Mouse (Mus musculus) CH12.LX (cell line): ENCODE data around the gene Igf1r. TPM values are rescaled to one million over a fixed set of nuclear protein-coding genes. Genes with fewer than 3 reads are reported as not detected.

Source experiments
- DNase-seq: peaks from one replicate; pipeline ENCODE4 v3.0.0-alpha.2; 2013; ENCODE audit errors: extremely low read depth
- H3K27ac ChIP-seq: 2 replicates; pipeline ENCODE4 v1.5.1; 2012; ENCODE audit warnings: low read depth, mild to moderate bottlenecking, control low read depth, moderate library complexity; ENCODE audit not compliant: insufficient read depth
- H3K27me3 ChIP-seq: replicated peaks from 2 replicates; pipeline ENCODE3; 2012; ENCODE audit warnings: inconsistent platforms
- H3K36me3 ChIP-seq, 2 experiments: replicated peaks in 1 of 2; 2 replicates each; pipeline versions ENCODE3 to v1.6.1; 2012; ENCODE audit warnings: inconsistent platforms in 1 of 2, low read length in 1 of 2, mild to moderate bottlenecking in 1 of 2, mixed read lengths in 1 of 2, moderate library complexity in 1 of 2; ENCODE audit not compliant: control insufficient read depth in 1 of 2, insufficient read depth in 1 of 2
- H3K4me1 ChIP-seq, 2 experiments: 2 replicates each; pipeline ENCODE4 v1.6.1; 2012; ENCODE audit warnings: inconsistent platforms in 1 of 2, moderate library complexity in 1 of 2; ENCODE audit not compliant: insufficient read depth in 2 of 2, control insufficient read depth in 1 of 2
- H3K4me2 ChIP-seq: 2 replicates; pipeline ENCODE4 v1.6.1; 2012; ENCODE audit warnings: low read depth, mild to moderate bottlenecking, control low read depth; ENCODE audit not compliant: poor library complexity, insufficient read depth, severe bottlenecking
- H3K4me3 ChIP-seq, 3 experiments: fragments of 150-350 bp in 1 of 3; sonication (generic) in 1 of 3; replicated peaks in 1 of 3; 2 replicates each; pipeline versions ENCODE3 to v1.5.1; 2011 to 2012; ENCODE audit warnings: low read depth in 2 of 3, low read length in 2 of 3, mild to moderate bottlenecking in 2 of 3, moderate library complexity in 2 of 3, control low read depth in 1 of 3, improper control_type of control experiment in 1 of 3, inconsistent platforms in 1 of 3, mixed read lengths in 1 of 3; ENCODE audit not compliant: poor library complexity in 1 of 3
- H3K79me2 ChIP-seq: replicated peaks from 2 replicates; pipeline ENCODE4 v1.6.1; 2012; ENCODE audit warnings: mild to moderate bottlenecking, moderate library complexity; ENCODE audit not compliant: control insufficient read depth, poor library complexity, insufficient read depth, severe bottlenecking; ENCODE audit errors: extremely low read depth
- H3K9ac ChIP-seq: 2 replicates; pipeline ENCODE4 v1.6.1; 2012; ENCODE audit warnings: low read depth, mild to moderate bottlenecking, control low read depth, moderate library complexity; ENCODE audit not compliant: insufficient read depth
- H3K9me3 ChIP-seq: replicated peaks from 2 replicates; pipeline ENCODE3; 2012; ENCODE audit warnings: low read length, inconsistent platforms, mixed read lengths
- CHD1 ChIP-seq: IDR thresholded peaks from 2 replicates; pipeline ENCODE4 v1.6.1; 2012; ENCODE audit warnings: low read depth, low read length, improper control_type of control experiment, inconsistent platforms
- CHD2 ChIP-seq: IDR thresholded peaks from 2 replicates; pipeline ENCODE4 v1.6.1; 2011; ENCODE audit warnings: low read length, improper control_type of control experiment
- CTCF ChIP-seq, 2 experiments: IDR thresholded peaks in 1 of 2; conservative IDR thresholded peaks in 1 of 2; 2 replicates each; pipeline ENCODE4 v1.5.1; 2011 to 2012; ENCODE audit warnings: low read depth in 2 of 2, low read length in 2 of 2, improper control_type of control experiment in 1 of 2, inconsistent platforms in 1 of 2, mild to moderate bottlenecking in 1 of 2, moderate library complexity in 1 of 2
- E2F4 ChIP-seq: IDR thresholded peaks from 2 replicates; pipeline ENCODE4 v1.6.1; 2011; ENCODE audit warnings: low read depth, low read length, improper control_type of control experiment; ENCODE audit not compliant: insufficient replicate concordance
- ETS1 ChIP-seq: conservative IDR thresholded peaks from 2 replicates; pipeline ENCODE4 v1.6.1; 2012; ENCODE audit warnings: low read depth, mild to moderate bottlenecking, inconsistent platforms, low read length, improper control_type of control experiment, moderate library complexity
- JUND ChIP-seq: conservative IDR thresholded peaks from 2 replicates; pipeline ENCODE4 v1.6.1; 2011; ENCODE audit warnings: low read depth, low read length, improper control_type of control experiment
- KAT2A ChIP-seq: IDR thresholded peaks from 2 replicates; pipeline ENCODE4 v1.6.1; 2012; ENCODE audit warnings: low read length, improper control_type of control experiment, inconsistent platforms; ENCODE audit not compliant: insufficient replicate concordance
- MAX ChIP-seq: IDR thresholded peaks from 2 replicates; pipeline ENCODE4 v1.6.1; 2011; ENCODE audit warnings: low read length, improper control_type of control experiment
- MEF2A ChIP-seq: IDR thresholded peaks from 2 replicates; pipeline ENCODE4 v1.6.1; 2014; ENCODE audit warnings: low read depth, mild to moderate bottlenecking, inconsistent platforms, low read length, improper control_type of control experiment, borderline replicate concordance
- MXI1 ChIP-seq: IDR thresholded peaks from 2 replicates; pipeline ENCODE4 v1.6.1; 2011; ENCODE audit warnings: mild to moderate bottlenecking, low read depth, low read length, improper control_type of control experiment
- PAX5 ChIP-seq: IDR thresholded peaks from 2 replicates; pipeline ENCODE4 v1.6.1; 2012; ENCODE audit warnings: low read length, inconsistent platforms, mixed read lengths
- POLR2A ChIP-seq: IDR thresholded peaks from 2 replicates; pipeline ENCODE4 v1.6.1; 2011; ENCODE audit warnings: low read depth, mild to moderate bottlenecking, improper control_type of control experiment, low read length
- RAD21 ChIP-seq: IDR thresholded peaks from 2 replicates; pipeline ENCODE4 v1.6.1; 2011; ENCODE audit warnings: low read depth, mild to moderate bottlenecking, low read length, improper control_type of control experiment, moderate library complexity
- SIN3A ChIP-seq: IDR thresholded peaks from 2 replicates; pipeline ENCODE4 v1.6.1; 2012; ENCODE audit warnings: low read length, improper control_type of control experiment, inconsistent platforms
- SMC3 ChIP-seq: IDR thresholded peaks from 2 replicates; pipeline ENCODE4 v1.6.1; 2011; ENCODE audit warnings: low read depth, low read length, improper control_type of control experiment
- TBP ChIP-seq: conservative IDR thresholded peaks from 2 replicates; pipeline ENCODE4 v1.6.1; 2011; ENCODE audit warnings: low read depth, low read length, improper control_type of control experiment
- UBTF ChIP-seq: IDR thresholded peaks from 2 replicates; pipeline ENCODE4 v1.6.1; 2012; ENCODE audit warnings: low read depth, mild to moderate bottlenecking, inconsistent platforms, low read length, improper control_type of control experiment, moderate library complexity
- ZC3H11A ChIP-seq: IDR thresholded peaks from 2 replicates; pipeline ENCODE4 v1.6.1; 2012; ENCODE audit warnings: low read depth, mild to moderate bottlenecking, inconsistent platforms, low read length, improper control_type of control experiment
- ZKSCAN1 ChIP-seq: IDR thresholded peaks from 2 replicates; pipeline ENCODE4 v1.6.1; 2012; ENCODE audit warnings: low read depth, inconsistent platforms, low read length, improper control_type of control experiment, borderline replicate concordance
- ZMIZ1 ChIP-seq: IDR thresholded peaks from 2 replicates; pipeline ENCODE4 v1.6.1; 2012; ENCODE audit warnings: low read depth, mild to moderate bottlenecking, inconsistent platforms, low read length, improper control_type of control experiment
- ZNF384 ChIP-seq: IDR thresholded peaks from 2 replicates; pipeline ENCODE4 v1.6.1; 2012; ENCODE audit warnings: low read depth, low read length, improper control_type of control experiment, inconsistent platforms
- dilution Hi-C: fragments of 300-500 bp; cut with MboI; formaldehyde crosslinking; loops from 2 replicates; pipeline ENCODE4 v1.14.3; 2020; ENCODE audit warnings: low sequenced_read_pairs; ENCODE audit not compliant: extremely low pct_unique_long_range_greater_than_20kb, extremely low pct_ligation_motif_present
- in situ Hi-C: fragments of 300-500 bp; cut with MboI; formaldehyde crosslinking; loops from 3 replicates; pipeline ENCODE4 v1.14.3; 2019; ENCODE audit warnings: low sequenced_read_pairs, low pct_ligation_motif_present, low pct_unique_long_range_greater_than_20kb, mixed read lengths
- polyA plus RNA-seq: library from polyadenylated mRNA; unstranded; fragments of >175 nt; gene quantifications from 2 replicates; pipeline ENCODE4 v1.2.1, GENCODE M21; 2012; ENCODE audit warnings: low read depth; ENCODE audit not compliant: insufficient read length
- total RNA-seq, 2 experiments: library from RNA; depleted of rRNA; stranded (reverse); fragments of 300-350 nt in 1 of 2; fragments of >200 nt in 1 of 2; gene quantifications; 2 replicates each; pipeline ENCODE4 v1.2.3; 2012 to 2014

Gene Igf1r
- total and polyA plus RNA-seq, 3 experiments, result 0.19 to 1.6 (median 0.29) TPM

DNA sequence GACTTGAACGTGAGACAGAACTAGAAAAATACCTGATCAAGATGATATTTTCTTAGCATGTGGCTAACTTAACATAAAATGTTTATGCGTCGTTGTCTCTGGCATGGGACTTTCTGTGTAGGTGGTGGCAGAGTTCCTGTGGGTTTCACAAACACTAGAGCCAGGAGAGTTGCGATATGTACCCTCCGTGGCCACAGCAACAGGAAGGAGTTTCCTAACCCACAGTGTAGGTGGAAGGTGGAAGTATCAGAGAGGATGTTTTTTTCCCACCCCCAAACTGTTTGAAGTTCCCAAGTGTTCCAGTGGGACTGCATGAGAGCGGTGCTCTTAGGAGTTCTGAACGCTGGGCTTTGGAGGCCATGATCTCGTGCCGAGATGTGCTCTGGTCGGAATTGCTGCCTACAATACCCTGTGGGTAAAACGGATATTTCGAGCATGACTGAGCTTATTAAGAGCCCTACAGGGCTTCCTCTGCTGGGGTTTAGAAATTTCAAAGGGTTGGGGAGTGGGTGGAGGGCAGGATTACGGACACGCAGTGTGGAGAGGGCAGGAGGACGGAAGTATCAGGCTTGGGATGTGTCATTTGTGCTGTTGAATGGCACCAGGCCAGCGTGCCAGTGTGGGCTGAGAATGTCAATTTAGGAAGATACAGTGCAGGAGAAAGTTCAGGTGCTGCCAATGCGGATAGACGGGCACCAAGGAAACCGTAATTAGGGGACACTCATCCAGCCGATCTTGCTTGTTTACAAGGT, 195.8 kb downstream of the Igf1r start:
- in situ Hi-C loops, result loop anchor here (25.0 kb wide), 1 partner anchor 461 kb away; no protein-coding TSS in a partner anchor
- DNase-seq, result no peak
- H3K79me2 ChIP-seq, result no peaks in the 10 kb centered on the region
- H3K36me3 ChIP-seq, result no peaks in the 10 kb centered on the region
- TF ChIP-seq SIN3A, result no peak
- no peak for TF ChIP-seq ZKSCAN1
- no peak for TF ChIP-seq CTCF (conservative IDR thresholded peaks at IDR 0.05 in 1 of 2, IDR thresholded peaks at IDR 0.05 in 1 of 2; ENCODE audit: low read depth in 2 of 2, low read length in 2 of 2)
- no peak for TF ChIP-seq MAX
- TF ChIP-seq ZMIZ1, result no peak
- TF ChIP-seq ZC3H11A, result no peak
- no peak for TF ChIP-seq JUND
- no peak for TF ChIP-seq PAX5
- no peak for TF ChIP-seq CHD1
- TF ChIP-seq MEF2A, result no peak
- no peak for TF ChIP-seq E2F4
- no peak for TF ChIP-seq SMC3
- TF ChIP-seq TBP, result no peak
- TF ChIP-seq, all 38 proteins: peak for 0
- Histone ChIP-seq H3K9me3 (no peaks in the 10 kb centered on the region), H3K4me1 (peaks cover 0 to 3% of the 10 kb centered on the region in 2 experiments; a peak in 1 of 4 replicates), H3K27me3 (no peaks in the 10 kb centered on the region), H3K27ac (no peak overlapping the region), H3K4me2 (no peak overlapping the region), H3K9ac (no peak overlapping the region), H3K4me3 (no peak overlapping the region)
- dilution Hi-C loops, result no loop called here

DNA sequence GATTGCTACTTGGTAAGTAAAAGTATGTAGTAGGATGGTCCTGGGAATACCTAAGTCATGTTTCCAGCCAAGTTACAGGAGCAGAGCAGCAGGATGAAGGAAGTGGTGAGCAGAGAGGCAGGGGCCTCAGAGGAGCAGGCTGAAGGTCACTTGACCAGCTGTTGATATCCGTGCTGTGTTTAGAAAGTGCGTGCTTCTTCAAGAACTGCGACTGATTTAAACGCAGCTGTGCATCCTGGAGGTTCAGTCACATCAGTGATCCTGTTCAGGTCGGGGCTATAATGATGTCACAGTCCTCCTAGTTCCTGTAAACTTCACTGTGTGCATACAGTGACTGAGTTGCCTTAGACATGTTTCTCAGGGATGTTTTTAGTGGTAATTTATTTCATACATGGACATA, 199.3 kb downstream of the Igf1r start:
- no peaks in the 10 kb centered on the region for H3K27me3 ChIP-seq
- DNase-seq, result no peak
- H3K36me3 ChIP-seq, result no peaks in the 10 kb centered on the region
- in situ Hi-C loops, result no loop called here
- H3K4me3 ChIP-seq, result no peak overlapping the region
- no peak for TF ChIP-seq ZKSCAN1
- TF ChIP-seq MEF2A, result no peak
- no peak for TF ChIP-seq POLR2A
- TF ChIP-seq ETS1, result no peak
- TF ChIP-seq MXI1, result no peak
- no peak for TF ChIP-seq CTCF (conservative IDR thresholded peaks at IDR 0.05 in 1 of 2, IDR thresholded peaks at IDR 0.05 in 1 of 2; ENCODE audit: low read depth in 2 of 2, low read length in 2 of 2)
- TF ChIP-seq KAT2A, result no peak
- TF ChIP-seq ZC3H11A, result no peak
- TF ChIP-seq PAX5, result no peak
- no peak for TF ChIP-seq CHD2
- TF ChIP-seq ZNF384, result no peak
- no peak for TF ChIP-seq UBTF
- TF ChIP-seq RAD21, result no peak
- TF ChIP-seq E2F4, result no peak
- H3K4me2 ChIP-seq, result no peak overlapping the region
- no peaks in the 10 kb centered on the region for H3K4me1 ChIP-seq
- no peak overlapping the region for H3K9ac ChIP-seq
- H3K9me3 ChIP-seq, result no peaks in the 10 kb centered on the region
- H3K79me2 ChIP-seq, result no peaks in the 10 kb centered on the region
- no peak overlapping the region for H3K27ac ChIP-seq
- dilution Hi-C loops, result no loop called here
